Mouse (Mus musculus) lung, postnatal 0 days (tissue): Measurements from ENCODE around the gene Sh2d1b1. TPM values are rescaled to one million over a fixed set of nuclear protein-coding genes. Genes with fewer than 3 reads are reported as not detected.

Experiments
- ATAC-seq: fragments of 200-750 bp; cut with Nextera tagmentation; 2 replicates; pipeline ENCODE4 v1.8.0; 2017; ENCODE audit warnings: moderate library complexity
- DNase-seq: peaks from one replicate; pipeline ENCODE4 v3.0.0-alpha.2; 2016; ENCODE audit warnings: low spot score
- H3K27ac ChIP-seq: fragments of 300-500 bp; sonication (generic); 2 replicates; pipeline ENCODE4 v1.5.1; 2014; ENCODE audit warnings: antibody characterized with exemption, mild to moderate bottlenecking, low read length, mixed read lengths
- H3K27me3 ChIP-seq: fragments of 300-500 bp; sonication (generic); replicated peaks from 2 replicates; pipeline ENCODE4 v1.6.1; 2014; ENCODE audit warnings: low read length, mixed read lengths; ENCODE audit not compliant: insufficient read depth
- H3K36me3 ChIP-seq: fragments of 300-500 bp; sonication (generic); 2 replicates; pipeline ENCODE4 v1.6.1; 2014; ENCODE audit warnings: low read length, mixed read lengths; ENCODE audit not compliant: insufficient read depth
- H3K4me1 ChIP-seq: fragments of 300-500 bp; sonication (generic); 2 replicates; pipeline ENCODE4 v1.6.1; 2014; ENCODE audit warnings: antibody characterized with exemption, low read depth, low read length, mixed read lengths; ENCODE audit not compliant: insufficient read depth
- H3K4me2 ChIP-seq: fragments of 300-500 bp; sonication (generic); replicated peaks from 2 replicates; pipeline ENCODE4 v1.6.1; 2014; ENCODE audit warnings: low read depth, mild to moderate bottlenecking, low read length, moderate library complexity, mixed read lengths
- H3K4me3 ChIP-seq: fragments of 300-500 bp; sonication (generic); 2 replicates; pipeline ENCODE4 v1.5.1; 2014; ENCODE audit warnings: low read depth, low read length
- H3K9ac ChIP-seq: fragments of 300-500 bp; sonication (generic); replicated peaks from 2 replicates; pipeline ENCODE4 v1.6.1; 2014; ENCODE audit warnings: low read depth, mild to moderate bottlenecking
- H3K9me3 ChIP-seq: fragments of 300-500 bp; sonication (generic); 2 replicates; pipeline ENCODE4 v1.6.1; 2016; ENCODE audit warnings: low read length, mixed read lengths
- CTCF ChIP-seq: IDR thresholded peaks from 2 replicates; pipeline ENCODE4 v1.5.1; 2016; ENCODE audit warnings: antibody characterized with exemption, mild to moderate bottlenecking
- EP300 ChIP-seq: IDR thresholded peaks from 2 replicates; pipeline ENCODE4 v1.6.1; 2016; ENCODE audit warnings: antibody characterized with exemption, mild to moderate bottlenecking, control low read depth
- WGBS: fragments of 180-500 bp; shearing (Covaris S2); extraction: QIAGEN DNeasy Blood & Tissue Kit; methylation state at CpG from one replicate; pipeline ENCODE4 v1.1.7; 2014; 5-methylcytosine and 5-hydroxymethylcytosine counted together
- polyA plus RNA-seq: library from polyadenylated mRNA; unstranded; fragments of >200 nt; fragmentation: Nextera tagmentation; extraction: Ambion mirVana; gene quantifications from 2 replicates; pipeline ENCODE4 v1.2.1, GENCODE M21; 2015

The Sh2d1b1 gene
- polyA plus RNA-seq, 1 experiment from 2014 or later: 5.3 TPM

- DNase-seq: no peak
- WGBS: 73% methylated on average over 4 of the region's 4 CpGs
Measured at GRCm38 (mm10) chr1:170299496-170299895, 22.4 kb downstream of the Sh2d1b1 start.

DNA sequence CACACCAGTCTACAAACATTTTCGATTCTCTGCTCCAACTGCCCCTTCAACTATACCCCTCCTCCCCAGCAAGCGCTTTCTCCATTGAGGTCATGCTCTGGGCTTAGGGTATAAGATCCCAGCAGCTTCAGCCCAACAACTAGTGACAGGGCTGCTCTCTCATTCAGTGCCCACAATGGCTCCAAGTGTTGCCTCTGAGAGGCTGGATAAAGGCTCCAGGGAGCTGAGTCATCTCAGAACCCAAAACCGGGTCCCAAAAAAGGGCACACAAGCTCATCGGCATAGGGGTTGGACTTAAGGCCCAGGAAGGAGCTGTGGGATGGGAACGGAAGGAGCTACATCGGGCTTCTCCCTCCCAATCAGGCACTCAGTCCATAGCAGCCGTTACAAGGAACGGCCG is 24.6 kb downstream of the Sh2d1b1 start:
- Histone ChIP-seq H3K36me3 (no peaks in the 10 kb centered on the region), H3K4me3 (no peak overlapping the region), H3K4me2 (no peak overlapping the region), H3K4me1 (no peaks in the 10 kb centered on the region), H3K27me3 (no peaks in the 10 kb centered on the region), H3K27ac (no peak overlapping the region), H3K9me3 (no peaks in the 10 kb centered on the region), H3K9ac (no peak overlapping the region)
- DNase-seq: no peak
- WGBS: 97% methylated on average over 9 of the region's 9 CpGs
- no peak for TF ChIP-seq CTCF
- TF ChIP-seq EP300: no peak
- ATAC-seq: no peak

More at GRCm38 (mm10) chr1:170299496-170299895, 22.4 kb downstream of the Sh2d1b1 start:
- no peak overlapping the region for H3K9ac ChIP-seq
- H3K4me2 ChIP-seq: no peak overlapping the region
- H3K27ac ChIP-seq: no peak overlapping the region
- no peaks in the 10 kb centered on the region for H3K9me3 ChIP-seq
- no peaks in the 10 kb centered on the region for H3K27me3 ChIP-seq
- no peaks in the 10 kb centered on the region for H3K4me1 ChIP-seq
- H3K36me3 ChIP-seq: no peaks in the 10 kb centered on the region
- TF ChIP-seq CTCF (no peak), EP300 (no peak)
- ATAC-seq: no peak
- H3K4me3 ChIP-seq: no peak overlapping the region

DNA sequence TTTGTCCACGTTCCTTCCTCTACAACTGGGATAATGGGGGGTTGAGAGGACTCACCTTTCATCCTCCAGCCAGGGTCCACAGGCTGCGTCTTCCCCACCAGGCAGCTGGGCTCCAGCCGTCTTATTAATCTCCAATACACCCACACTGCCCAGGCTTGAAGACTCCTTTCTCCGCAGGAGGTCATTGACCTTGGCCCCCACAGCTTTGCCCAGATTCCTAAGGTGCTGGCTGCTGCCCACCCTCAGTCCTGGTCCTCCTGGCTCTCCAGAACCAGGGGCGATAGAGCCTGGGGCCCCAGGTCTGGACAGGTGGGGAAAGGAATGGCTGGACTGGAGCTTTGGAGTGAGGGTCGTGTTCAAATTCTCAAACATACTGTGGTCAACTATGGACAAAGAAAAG is 25.3 kb downstream of the Sh2d1b1 start:
- ATAC-seq: no peak
- Histone ChIP-seq H3K9me3 (no peaks in the 10 kb centered on the region), H3K27me3 (no peaks in the 10 kb centered on the region), H3K4me3 (no peak overlapping the region), H3K9ac (no peak overlapping the region), H3K4me2 (no peak overlapping the region), H3K4me1 (no peaks in the 10 kb centered on the region), H3K27ac (no peak overlapping the region), H3K36me3 (no peaks in the 10 kb centered on the region)
- TF ChIP-seq EP300: no peak
- WGBS: 74% methylated on average over 6 of the region's 6 CpGs
- no peak for DNase-seq

DNA sequence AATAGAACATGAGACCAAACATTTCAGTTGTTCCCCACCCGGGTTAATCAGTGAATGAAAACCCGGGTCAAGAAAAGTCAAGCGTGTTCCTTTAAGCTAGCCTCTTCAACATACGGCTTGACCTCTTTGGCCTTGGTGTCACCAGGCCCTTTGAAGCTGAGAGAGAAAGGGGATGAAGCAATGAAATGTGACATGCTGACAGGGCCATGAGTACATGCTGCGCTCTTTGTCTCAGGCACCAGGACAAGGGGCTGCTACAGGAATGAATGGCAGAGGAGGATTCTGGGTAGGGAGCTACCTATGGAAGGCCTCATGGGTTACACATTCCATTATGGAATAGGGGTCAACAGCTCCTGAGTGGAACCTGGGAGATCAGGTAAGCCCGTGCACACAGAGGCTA is 26.0 kb downstream of the Sh2d1b1 start:
- Histone ChIP-seq H3K9ac (no peak overlapping the region), H3K36me3 (no peaks in the 10 kb centered on the region), H3K4me2 (no peak overlapping the region), H3K27me3 (no peaks in the 10 kb centered on the region), H3K4me3 (no peak overlapping the region), H3K4me1 (no peaks in the 10 kb centered on the region), H3K9me3 (no peaks in the 10 kb centered on the region), H3K27ac (no peak overlapping the region)
- ATAC-seq (no peak), DNase-seq (no peak)
- WGBS: 76% methylated on average over 6 of the region's 6 CpGs
- TF ChIP-seq EP300: no peak
- no peak for TF ChIP-seq CTCF

DNA sequence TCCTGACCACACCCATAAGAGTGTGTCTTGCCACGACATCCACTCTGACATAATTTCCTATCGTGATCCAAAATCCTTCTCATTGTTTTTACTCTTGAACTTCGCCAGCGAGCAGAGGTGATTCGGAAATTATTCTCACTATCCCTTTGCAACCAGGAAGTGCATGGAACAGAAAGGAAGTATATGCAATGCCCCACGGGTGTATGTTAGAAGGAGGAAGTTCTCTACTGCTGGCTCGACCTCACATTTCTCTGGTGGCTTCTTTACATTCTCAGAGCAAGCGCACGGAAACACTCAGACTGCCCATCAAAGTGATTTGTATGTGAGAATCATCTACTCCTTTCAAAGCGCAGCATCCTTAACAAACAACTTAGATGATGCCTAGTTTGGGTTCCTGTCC is 27.9 kb downstream of the Sh2d1b1 start:
- no peaks in the 10 kb centered on the region for H3K9me3 ChIP-seq
- ATAC-seq (no peak), DNase-seq (no peak)
- TF ChIP-seq CTCF: no peak
- no peak for TF ChIP-seq EP300
- H3K4me1 ChIP-seq: no peaks in the 10 kb centered on the region
- no peaks in the 10 kb centered on the region for H3K36me3 ChIP-seq
- WGBS: 75% methylated on average over 10 of the region's 10 CpGs
- H3K27ac ChIP-seq: no peak overlapping the region
- H3K4me3 ChIP-seq: no peak overlapping the region
- no peak overlapping the region for H3K9ac ChIP-seq
- H3K4me2 ChIP-seq: no peak overlapping the region
- no peaks in the 10 kb centered on the region for H3K27me3 ChIP-seq

- Histone ChIP-seq H3K9me3 (no peaks in the 10 kb centered on the region), H3K36me3 (no peaks in the 10 kb centered on the region), H3K27me3 (no peaks in the 10 kb centered on the region), H3K4me1 (no peaks in the 10 kb centered on the region), H3K4me2 (no peak within 1 kb of the TSS), H3K9ac (no peak within 1 kb of the TSS), H3K4me3 (no peak within 1 kb of the TSS), H3K27ac (no peak within 1 kb of the TSS)
- ATAC-seq (no peak), DNase-seq (no peak)
- TF ChIP-seq CTCF (no peak), EP300 (no peak)
- 91% methylated on average over 4 of the region's 4 CpGs for WGBS
Measured at GRCm38 (mm10) chr1:170306232-170306631, 29.1 kb downstream of the Sh2d1b1 start, which contains the start of gene Gm7694. Gene Gm7694 (minus strand): TSS chr1:170306332.

DNA sequence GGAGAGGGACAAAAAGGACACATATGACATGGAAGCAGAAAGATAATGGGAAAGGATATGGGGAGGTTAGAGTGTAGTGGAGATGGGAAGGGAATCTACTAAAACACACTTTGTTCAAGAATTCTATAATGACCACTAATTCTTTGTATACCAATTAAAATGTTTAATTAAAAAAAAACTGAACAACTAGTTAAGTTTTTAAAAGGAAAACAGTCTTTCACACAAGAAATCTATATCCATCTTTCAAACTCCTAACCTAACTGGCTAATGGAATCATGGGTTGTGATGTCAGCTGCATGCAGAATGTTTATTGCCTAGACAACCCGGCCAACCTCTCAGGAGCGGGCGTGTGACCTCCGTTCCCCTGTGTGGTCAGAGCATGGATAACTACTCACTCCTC is 31.4 kb downstream of the Sh2d1b1 start, which contains the start of gene Spata46:
Spata46 (plus strand) TSS at position 301 of the 400 bp plus-strand sequence.
- ATAC-seq (no peak), DNase-seq (no peak)
- Histone ChIP-seq H3K27me3 (no peaks in the 10 kb centered on the region), H3K4me2 (no peak within 1 kb of the TSS), H3K36me3 (no peaks in the 10 kb centered on the region), H3K27ac (no peak within 1 kb of the TSS), H3K9me3 (no peaks in the 10 kb centered on the region), H3K4me3 (no peak within 1 kb of the TSS), H3K9ac (no peak within 1 kb of the TSS), H3K4me1 (no peaks in the 10 kb centered on the region)
- TF ChIP-seq CTCF (no peak), EP300 (no peak)
- 82% methylated on average over 4 of the region's 4 CpGs for WGBS
